Mouse (Mus musculus): ENCODE results near the gene Ttf1. TPM values are rescaled to one million over a fixed set of nuclear protein-coding genes. Genes with fewer than 3 reads are reported as not detected.

Ttf1 gene
- polyA plus RNA-seq, 1 experiment from 2014 or later = 6.0 TPM

- H3K4me3 ChIP-seq (replicated peaks; ENCODE audit: low read length) = peak overlapping the region; percentile 48
- DNase-seq (ENCODE audit: low spot score) (peak; percentile 89), ATAC-seq (ENCODE audit: low FRiP score) (no peak)
- H3K4me2 ChIP-seq (replicated peaks) = peak overlapping the region; percentile 87
- peaks cover 34% of the 10 kb centered on the region for H3K27me3 ChIP-seq (ENCODE audit: control insufficient read depth, insufficient read depth, low read length)
- peaks cover 8% of the 10 kb centered on the region; the same call in 1 of the 2 replicates for H3K4me1 ChIP-seq (replicated peaks; ENCODE audit: control insufficient read depth, insufficient read depth, low read length)
- WGBS = 4% methylated on average over 20 of the region's 20 CpGs
- H3K9me3 ChIP-seq (ENCODE audit: control insufficient read depth, low read length) = no peaks in the 10 kb centered on the region
- no peak overlapping the region for H3K27ac ChIP-seq
- H3K36me3 ChIP-seq (replicated peaks; ENCODE audit: control insufficient read depth, insufficient read depth) = no peaks in the 10 kb centered on the region
- H3K9ac ChIP-seq = peak overlapping the region; percentile 57; the same call in 1 of the 2 replicates
Observed at GRCm38 (mm10) chr2:29053802-29054544, 6.1 kb upstream of the Ttf1 start.

- Histone ChIP-seq H3K9ac (peak overlapping the region; percentile 57), H3K4me2 (replicated peaks) (peak overlapping the region; percentile 87), H3K4me3 (replicated peaks; ENCODE audit: low read length) (peak overlapping the region; percentile 48), H3K36me3 (replicated peaks; ENCODE audit: control insufficient read depth, insufficient read depth) (no peaks in the 10 kb centered on the region), H3K27me3 (ENCODE audit: control insufficient read depth, insufficient read depth, low read length) (peaks cover 34% of the 10 kb centered on the region), H3K4me1 (replicated peaks; ENCODE audit: control insufficient read depth, insufficient read depth, low read length) (peaks cover 8% of the 10 kb centered on the region; the same call in 1 of the 2 replicates), H3K27ac (no peak overlapping the region), H3K9me3 (ENCODE audit: control insufficient read depth, low read length) (no peaks in the 10 kb centered on the region)
- WGBS = 2% methylated on average over 30 of the region's 30 CpGs
- DNase-seq (ENCODE audit: low spot score) (no peak), ATAC-seq (ENCODE audit: low FRiP score) (no peak; the same call in 1 of the 2 replicates)
Observed at GRCm38 (mm10) chr2:29054545-29054935, 5.5 kb upstream of the Ttf1 start.

DNA sequence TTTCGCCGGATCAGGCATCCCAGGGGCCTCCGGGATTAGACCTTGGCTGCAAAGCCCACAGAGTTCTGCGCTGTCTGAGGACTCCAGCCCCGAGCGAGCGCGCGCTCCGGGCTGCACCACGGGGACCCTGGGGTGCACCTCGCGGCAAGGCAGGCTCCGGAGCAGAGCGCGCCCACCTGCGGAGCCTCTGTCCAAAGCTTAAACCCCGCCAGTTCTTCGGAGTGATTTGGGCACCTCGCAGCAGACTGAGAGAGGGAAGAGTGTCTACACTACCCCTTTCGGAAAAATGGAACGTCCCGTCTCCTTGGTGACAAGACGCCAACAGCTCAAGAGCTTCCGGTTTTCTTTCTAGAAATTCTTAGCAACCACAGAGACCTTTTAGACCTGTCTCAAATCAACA is 5.1 kb upstream of the Ttf1 start, which contains the start of gene Cfap77:
Gene Cfap77 (minus strand): TSS at position 76 of the 400 bp plus-strand sequence.
- peak within 1 kb of the TSS; percentile 57 for H3K9ac ChIP-seq
- no peaks in the 10 kb centered on the region for H3K9me3 ChIP-seq (ENCODE audit: control insufficient read depth, low read length)
- WGBS = 1% methylated on average over 25 of the region's 25 CpGs
- H3K36me3 ChIP-seq (replicated peaks; ENCODE audit: control insufficient read depth, insufficient read depth) = no peaks in the 10 kb centered on the region
- peak within 1 kb of the TSS; percentile 87 for H3K4me2 ChIP-seq (replicated peaks)
- H3K27me3 ChIP-seq (ENCODE audit: control insufficient read depth, insufficient read depth, low read length) = peaks cover 34% of the 10 kb centered on the region
- ATAC-seq (ENCODE audit: low FRiP score) = peak; percentile 59; the same call in 1 of the 2 replicates
- peak within 1 kb of the TSS; percentile 48 for H3K4me3 ChIP-seq (replicated peaks; ENCODE audit: low read length)
- peak; percentile 76 for DNase-seq (ENCODE audit: low spot score)
- no peak within 1 kb of the TSS for H3K27ac ChIP-seq
- peaks cover 8% of the 10 kb centered on the region; the same call in 1 of the 2 replicates for H3K4me1 ChIP-seq (replicated peaks; ENCODE audit: control insufficient read depth, insufficient read depth, low read length)

DNA sequence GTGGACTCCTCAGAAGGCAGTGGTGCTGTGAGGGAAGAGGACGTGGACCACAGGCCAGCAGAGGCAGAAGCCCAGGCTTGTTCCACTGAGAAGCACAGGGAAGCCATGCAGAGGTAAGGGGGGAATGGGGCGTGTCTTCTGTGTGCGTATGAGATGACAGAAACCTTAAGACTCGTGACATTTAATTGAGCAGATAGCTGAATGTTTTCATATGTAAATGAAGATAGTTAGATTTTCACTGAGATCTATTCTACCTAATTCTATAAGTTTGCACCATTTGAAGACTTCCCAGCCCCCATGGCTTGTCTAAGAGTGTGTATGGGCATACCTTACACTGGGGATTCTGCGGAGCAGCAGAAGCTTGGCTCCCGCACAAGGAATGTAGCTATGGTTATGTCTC is 5.7 kb downstream of the Ttf1 start:
- ATAC-seq (ENCODE audit: low FRiP score) (no peak), DNase-seq (ENCODE audit: low spot score) (no peak)
- Histone ChIP-seq H3K27me3 (ENCODE audit: control insufficient read depth, insufficient read depth, low read length) (no peaks in the 10 kb centered on the region), H3K36me3 (replicated peaks; ENCODE audit: control insufficient read depth, insufficient read depth) (peaks cover 43% of the 10 kb centered on the region), H3K9me3 (ENCODE audit: control insufficient read depth, low read length) (no peaks in the 10 kb centered on the region), H3K4me1 (replicated peaks; ENCODE audit: control insufficient read depth, insufficient read depth, low read length) (peaks cover 7% of the 10 kb centered on the region), H3K4me2 (replicated peaks) (no peak overlapping the region), H3K4me3 (replicated peaks; ENCODE audit: low read length) (no peak overlapping the region), H3K9ac (no peak overlapping the region), H3K27ac (no peak overlapping the region)
- WGBS = 91% methylated on average over 6 of the region's 6 CpGs

- H3K4me3 ChIP-seq (replicated peaks; ENCODE audit: low read length) = no peak overlapping the region
- DNase-seq (ENCODE audit: low spot score) (peak; percentile 68), ATAC-seq (ENCODE audit: low FRiP score) (no peak)
- H3K9ac ChIP-seq = no peak overlapping the region
- H3K9me3 ChIP-seq (ENCODE audit: control insufficient read depth, low read length) = no peaks in the 10 kb centered on the region
- peaks cover 49% of the 10 kb centered on the region for H3K36me3 ChIP-seq (replicated peaks; ENCODE audit: control insufficient read depth, insufficient read depth)
- H3K27me3 ChIP-seq (ENCODE audit: control insufficient read depth, insufficient read depth, low read length) = no peaks in the 10 kb centered on the region
- H3K4me1 ChIP-seq (replicated peaks; ENCODE audit: control insufficient read depth, insufficient read depth, low read length) = peaks cover under 1% of the 10 kb centered on the region; the same call in 1 of the 2 replicates
- H3K4me2 ChIP-seq (replicated peaks) = no peak overlapping the region
- 50% methylated on average over 7 of the region's 7 CpGs for WGBS
- no peak overlapping the region for H3K27ac ChIP-seq
Observed at GRCm38 (mm10) chr2:29066410-29066809, 6.3 kb downstream of the Ttf1 start.

- Histone ChIP-seq H3K9ac (no peak overlapping the region), H3K36me3 (replicated peaks; ENCODE audit: control insufficient read depth, insufficient read depth) (peaks cover 91% of the 10 kb centered on the region), H3K4me1 (replicated peaks; ENCODE audit: control insufficient read depth, insufficient read depth, low read length) (no peaks in the 10 kb centered on the region), H3K4me3 (replicated peaks; ENCODE audit: low read length) (no peak overlapping the region), H3K27ac (no peak overlapping the region), H3K9me3 (ENCODE audit: control insufficient read depth, low read length) (no peaks in the 10 kb centered on the region), H3K4me2 (replicated peaks) (no peak overlapping the region), H3K27me3 (ENCODE audit: control insufficient read depth, insufficient read depth, low read length) (no peaks in the 10 kb centered on the region)
- ATAC-seq (ENCODE audit: low FRiP score) = no peak
- 94% methylated on average over 7 of the region's 7 CpGs for WGBS
- DNase-seq (ENCODE audit: low spot score) = no peak
Observed at GRCm38 (mm10) chr2:29074676-29075075, 14.6 kb downstream of the Ttf1 start.

- H3K27ac ChIP-seq = no peak overlapping the region
- H3K4me3 ChIP-seq (replicated peaks; ENCODE audit: low read length) = no peak overlapping the region
- H3K36me3 ChIP-seq (replicated peaks; ENCODE audit: control insufficient read depth, insufficient read depth) = peaks cover 91% of the 10 kb centered on the region
- DNase-seq (ENCODE audit: low spot score) (no peak), ATAC-seq (ENCODE audit: low FRiP score) (no peak)
- H3K27me3 ChIP-seq (ENCODE audit: control insufficient read depth, insufficient read depth, low read length) = no peaks in the 10 kb centered on the region
- 97% methylated on average over 11 of the region's 11 CpGs for WGBS
- no peaks in the 10 kb centered on the region for H3K4me1 ChIP-seq (replicated peaks; ENCODE audit: control insufficient read depth, insufficient read depth, low read length)
- H3K4me2 ChIP-seq (replicated peaks) = no peak overlapping the region
- no peaks in the 10 kb centered on the region for H3K9me3 ChIP-seq (ENCODE audit: control insufficient read depth, low read length)
- no peak overlapping the region for H3K9ac ChIP-seq
Observed at GRCm38 (mm10) chr2:29075331-29076070, 15.4 kb downstream of the Ttf1 start.

DNA sequence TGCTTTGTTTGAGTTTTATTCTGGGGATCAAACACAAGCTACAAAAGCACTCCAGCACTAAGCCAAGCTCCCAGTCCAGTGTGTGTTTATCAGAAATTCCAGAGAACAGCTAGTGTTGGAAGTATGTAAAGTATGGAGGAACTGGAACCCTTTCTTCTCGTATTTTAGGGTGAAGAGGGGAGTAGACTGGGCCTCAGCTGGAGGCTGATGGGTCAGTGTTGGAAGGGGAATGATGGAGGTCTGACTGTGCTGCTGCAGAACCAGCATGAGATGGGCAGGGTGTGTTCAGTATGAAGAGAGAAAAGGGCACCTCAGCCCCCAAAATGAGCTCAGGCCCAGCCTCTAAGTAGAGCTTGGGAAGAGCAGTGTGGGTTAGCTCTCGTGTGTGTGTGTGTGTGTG is 16.2 kb downstream of the Ttf1 start:
- WGBS = 85% methylated on average over 2 of the region's 2 CpGs
- Histone ChIP-seq H3K4me1 (replicated peaks; ENCODE audit: control insufficient read depth, insufficient read depth, low read length) (no peaks in the 10 kb centered on the region), H3K4me3 (replicated peaks; ENCODE audit: low read length) (no peak overlapping the region), H3K27me3 (ENCODE audit: control insufficient read depth, insufficient read depth, low read length) (no peaks in the 10 kb centered on the region), H3K9ac (no peak overlapping the region), H3K9me3 (ENCODE audit: control insufficient read depth, low read length) (no peaks in the 10 kb centered on the region), H3K27ac (no peak overlapping the region), H3K4me2 (replicated peaks) (no peak overlapping the region), H3K36me3 (replicated peaks; ENCODE audit: control insufficient read depth, insufficient read depth) (peaks cover 91% of the 10 kb centered on the region)
- ATAC-seq (ENCODE audit: low FRiP score) = no peak
- no peak for DNase-seq (ENCODE audit: low spot score)

- H3K4me3 ChIP-seq (replicated peaks; ENCODE audit: low read length) = no peak overlapping the region
- no peak overlapping the region for H3K4me2 ChIP-seq (replicated peaks)
- no peaks in the 10 kb centered on the region for H3K4me1 ChIP-seq (replicated peaks; ENCODE audit: control insufficient read depth, insufficient read depth, low read length)
- H3K9me3 ChIP-seq (ENCODE audit: control insufficient read depth, low read length) = no peaks in the 10 kb centered on the region
- peaks cover 92% of the 10 kb centered on the region for H3K36me3 ChIP-seq (replicated peaks; ENCODE audit: control insufficient read depth, insufficient read depth)
- no peak overlapping the region for H3K9ac ChIP-seq
- H3K27ac ChIP-seq = no peak overlapping the region
- H3K27me3 ChIP-seq (ENCODE audit: control insufficient read depth, insufficient read depth, low read length) = no peaks in the 10 kb centered on the region
- DNase-seq (ENCODE audit: low spot score) (no peak), ATAC-seq (ENCODE audit: low FRiP score) (no peak)
- 69% methylated on average over 3 of the region's 3 CpGs for WGBS
Observed at GRCm38 (mm10) chr2:29081965-29082364, 21.9 kb downstream of the Ttf1 start.
